Mouse (Mus musculus) brain, embryonic 14.5 days (tissue): ENCODE measurements around the gene Rbm26.

Source experiments
- CTCF ChIP-seq: fragments of 200-500 bp; IDR thresholded peaks from 2 replicates; pipeline ENCODE4 v1.5.1; 2012; ENCODE audit warnings: inconsistent platforms, mild to moderate bottlenecking, moderate library complexity, borderline replicate concordance; ENCODE audit not compliant: insufficient read depth, insufficient read length; ENCODE audit errors: extremely low read depth
- POLR2A ChIP-seq: fragments of 200-500 bp; IDR thresholded peaks from 2 replicates; pipeline ENCODE4 v1.6.1; 2012; ENCODE audit warnings: mild to moderate bottlenecking, inconsistent platforms, borderline replicate concordance; ENCODE audit not compliant: poor library complexity, insufficient read depth, insufficient read length, severe bottlenecking; ENCODE audit errors: extremely low read depth

GRCm38 (mm10) chr14:105167181-105167580, 9.9 kb downstream of the Rbm26 start:
- TF ChIP-seq CTCF = no peak
- TF ChIP-seq POLR2A = no peak
